Mouse (Mus musculus) hindlimb bud, embryonic 11.5 days (tissue): ENCODE results near the gene Hes3.

Experiments used
- DNase-seq: peaks from one replicate; pipeline ENCODE4 v3.0.0-alpha.2; 2012; ENCODE audit warnings: low read depth, low spot score; ENCODE audit errors: extremely low spot score

Gene Hes3

DNA sequence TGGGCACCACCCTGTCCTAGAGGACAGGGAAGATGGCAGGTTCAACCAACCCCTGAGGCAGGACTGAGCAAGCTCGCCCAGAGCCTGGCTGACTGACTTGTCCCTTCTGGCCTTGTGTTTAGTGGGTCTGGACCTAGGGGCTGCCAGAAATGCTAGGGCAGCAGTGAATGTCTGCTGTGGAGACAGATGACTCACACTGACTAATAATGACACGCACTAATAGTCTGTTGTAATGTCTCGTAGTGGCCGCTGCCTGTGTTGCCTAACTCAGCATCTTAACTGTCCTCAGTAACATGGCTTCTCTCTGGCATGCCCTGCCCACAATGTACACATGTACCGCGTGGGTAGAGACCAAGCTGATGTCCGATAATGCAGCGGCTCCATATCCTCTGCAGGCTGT lies 31.0 kb downstream of the Hes3 start:
- no peak for DNase-seq

DNA sequence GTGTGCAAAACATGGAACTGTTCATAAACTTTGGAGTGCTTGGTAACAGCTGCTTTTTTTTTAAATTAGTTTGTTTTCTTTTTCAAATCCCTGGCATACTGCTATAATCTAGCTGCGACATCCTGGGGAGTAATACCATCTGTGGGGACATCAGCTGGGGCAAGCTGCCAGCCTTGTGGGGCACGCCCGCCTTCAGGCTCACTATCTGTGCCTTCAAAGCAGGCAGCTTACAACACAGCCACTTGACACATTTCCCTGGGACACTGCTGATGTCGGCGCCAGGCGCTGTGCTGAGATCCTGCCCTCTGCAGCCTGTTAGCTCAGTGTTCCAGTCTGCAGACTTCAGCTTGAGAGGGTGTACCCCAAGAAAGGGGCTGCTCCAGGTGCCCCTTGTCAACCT lies 34.4 kb downstream of the Hes3 start:
- DNase-seq, result no peak

DNA sequence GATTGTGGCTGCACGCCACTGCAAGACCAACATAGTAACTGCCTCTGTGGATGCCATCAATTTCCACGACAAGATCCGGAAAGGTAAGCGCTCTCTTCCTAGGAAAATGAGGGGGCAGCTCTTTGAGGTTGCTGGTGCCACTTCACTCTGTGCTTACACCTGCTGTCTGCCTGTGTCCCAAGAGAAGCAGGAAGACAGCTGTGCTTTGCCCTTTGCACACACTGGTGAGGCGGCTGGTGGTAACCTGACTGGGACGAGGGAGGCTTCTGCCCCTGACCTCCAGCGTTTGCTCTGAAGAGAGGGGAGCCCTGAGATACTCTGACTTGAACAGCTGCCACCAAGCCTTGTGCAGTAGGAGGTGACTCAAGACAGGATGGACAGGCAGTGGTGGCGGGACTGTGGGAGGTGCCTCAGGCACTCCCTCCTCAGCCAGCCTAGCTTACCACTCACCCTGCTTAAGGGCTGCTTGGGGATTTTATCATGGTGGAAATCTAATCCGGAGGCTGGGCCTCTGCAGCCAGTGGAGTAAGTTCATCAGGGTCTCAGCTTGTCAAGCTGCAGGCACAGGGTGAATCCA lies 38.2 kb downstream of the Hes3 start:
- DNase-seq, result no peak

DNA sequence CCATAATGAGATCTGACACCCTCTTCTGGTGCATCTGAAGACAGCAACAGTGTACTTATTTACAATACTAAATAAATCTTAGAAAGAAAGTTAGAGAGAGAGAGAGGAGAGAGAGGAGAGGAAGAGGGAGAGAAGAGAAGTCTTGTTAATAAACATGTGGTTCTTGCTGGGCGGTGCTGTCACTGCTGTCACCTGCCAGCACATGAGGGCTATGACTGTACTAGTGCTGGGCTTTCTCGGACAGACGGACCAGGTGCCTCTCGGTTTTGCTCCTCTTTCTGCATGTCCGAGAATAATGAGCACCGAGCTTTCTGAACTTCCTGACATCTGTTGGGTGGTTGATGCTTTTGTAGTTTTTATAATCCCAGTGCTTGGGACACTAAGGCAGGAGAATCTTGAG lies 40.8 kb downstream of the Hes3 start:
- DNase-seq, result no peak

DNA sequence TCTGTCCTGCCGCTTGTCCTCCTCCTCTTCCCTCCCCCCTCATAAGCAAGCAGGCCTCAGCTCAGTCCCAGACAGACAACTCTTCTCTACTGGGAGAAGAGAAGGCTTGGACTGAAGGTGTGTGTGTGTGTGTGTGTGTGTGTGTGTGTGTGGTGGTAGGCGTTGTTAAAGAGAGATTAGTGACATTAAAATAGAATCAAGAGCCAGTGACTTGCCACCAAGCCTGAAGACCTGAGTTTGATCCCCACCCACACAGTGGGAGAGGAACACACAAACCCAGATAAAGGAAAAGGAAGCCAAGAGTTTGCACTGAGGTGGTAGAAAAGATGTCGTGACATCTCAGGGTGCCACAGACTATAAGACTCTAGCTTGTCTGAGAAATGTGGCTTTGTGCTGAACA lies 44.3 kb downstream of the Hes3 start:
- no peak for DNase-seq

DNA sequence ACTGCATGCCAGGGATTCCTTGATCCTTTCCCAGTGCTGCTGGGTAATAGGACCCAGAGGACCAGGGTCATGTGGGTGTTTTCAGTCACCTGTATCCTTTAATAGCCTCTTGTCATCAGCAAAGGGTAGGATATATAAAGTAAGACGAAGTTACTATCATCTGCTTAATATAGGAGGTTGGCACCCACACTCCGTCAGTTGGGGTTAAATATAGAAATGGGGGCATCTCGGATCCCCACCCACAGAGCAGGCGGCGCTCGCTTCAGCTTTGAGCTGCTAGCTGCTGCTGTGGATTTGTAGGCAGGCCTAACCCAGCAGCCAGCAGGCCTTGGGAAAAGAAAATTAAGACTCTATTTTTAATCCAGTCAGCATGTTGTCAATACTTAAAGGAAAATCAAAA lies 45.5 kb downstream of the Hes3 start:
- no peak for DNase-seq

DNA sequence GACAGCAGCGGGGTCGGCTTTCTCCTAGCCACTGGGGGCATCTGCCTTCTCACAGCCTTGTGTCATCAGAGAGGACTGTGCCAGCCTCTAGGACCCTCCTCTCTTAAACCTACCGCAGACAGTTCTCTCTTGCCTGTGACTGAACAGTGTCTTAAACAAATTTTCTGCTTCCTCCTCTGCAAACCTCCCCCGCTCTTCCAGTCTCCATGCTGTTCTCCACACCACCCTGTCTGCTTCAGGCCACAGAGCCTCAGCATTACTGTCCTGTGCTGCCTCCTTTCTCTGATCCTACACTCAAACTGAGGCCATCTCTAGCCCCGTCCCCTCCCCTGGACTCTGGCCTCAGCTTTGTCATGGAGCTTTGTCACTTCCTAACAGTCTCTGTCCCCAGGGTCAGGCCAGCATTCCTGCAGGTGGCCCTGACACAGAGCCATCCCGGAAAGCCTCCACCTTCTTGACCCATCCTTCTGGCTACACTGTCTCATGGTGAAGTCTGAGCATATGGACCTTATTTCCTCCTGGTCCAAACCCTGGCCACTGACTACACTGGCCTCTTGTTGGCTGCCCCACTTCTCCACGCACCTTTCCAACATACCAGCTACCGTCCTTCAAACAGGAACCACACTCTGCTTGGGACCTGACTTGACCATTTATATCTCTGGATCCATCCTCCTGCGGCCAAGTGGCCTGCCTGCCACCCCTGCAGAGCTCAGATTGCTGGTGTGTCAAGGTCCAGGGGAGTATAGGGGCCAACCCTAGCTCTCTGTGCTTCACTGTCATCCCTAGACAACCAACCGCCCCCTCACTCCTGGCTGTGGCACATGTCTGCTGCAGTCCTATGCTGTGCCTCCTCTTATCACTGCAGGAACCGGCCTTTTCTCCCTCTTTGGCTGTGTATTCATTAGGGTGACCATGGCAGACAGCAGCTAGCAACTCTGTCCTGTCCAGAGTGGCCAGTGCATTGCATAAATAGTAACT lies 46.6 kb downstream of the Hes3 start:
- no peak for DNase-seq

DNA sequence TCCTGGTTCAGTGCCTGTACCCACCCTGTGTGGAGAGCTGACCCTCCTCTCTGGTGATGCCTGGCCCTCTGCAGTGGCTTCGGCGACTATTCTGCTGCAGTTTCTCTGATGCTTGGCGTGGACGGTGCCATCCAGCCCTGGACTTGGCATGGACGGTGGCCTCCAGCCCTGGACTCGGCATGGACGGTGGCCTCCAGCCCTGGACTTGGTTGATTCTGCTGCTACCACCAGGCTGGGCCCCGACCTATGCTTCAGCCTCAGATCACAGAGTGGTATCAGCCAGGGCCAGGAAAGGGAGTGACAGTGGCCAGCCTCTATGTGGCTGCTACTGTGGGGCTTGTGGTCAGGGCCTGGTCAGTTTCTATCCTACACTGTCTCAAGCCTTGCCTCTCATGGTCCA lies 47.5 kb downstream of the Hes3 start:
- DNase-seq, result no peak

DNA sequence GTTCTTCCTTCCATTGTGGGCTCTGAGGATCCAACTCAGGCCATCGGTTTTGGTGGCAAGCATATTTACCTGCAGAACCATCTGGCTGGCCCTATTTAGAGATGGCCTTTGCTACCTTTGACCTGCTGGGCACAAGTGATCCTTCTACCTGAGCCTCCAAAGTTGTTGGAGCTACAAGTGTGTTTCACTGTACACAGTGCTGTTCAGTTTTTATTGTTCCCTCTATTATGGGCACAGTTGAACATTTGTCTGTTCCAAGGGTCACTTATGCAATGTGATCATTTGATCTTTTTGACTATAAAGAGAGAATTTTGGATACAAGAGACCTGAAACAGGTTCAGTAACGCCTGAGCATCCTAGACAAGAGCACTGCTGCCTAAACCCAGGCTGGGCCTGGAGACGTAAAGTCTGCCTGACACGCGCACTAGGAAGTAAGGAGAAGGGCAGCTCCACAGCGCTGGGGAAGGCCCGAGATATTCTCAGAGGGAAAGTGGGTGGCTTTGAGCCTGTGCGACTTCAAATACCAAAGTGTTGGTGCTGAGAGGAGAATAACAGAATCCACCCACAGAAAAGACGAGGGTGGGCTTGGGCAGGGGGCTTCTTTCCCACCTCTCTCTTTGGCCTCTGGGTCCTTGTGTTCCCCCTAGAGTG lies 48.1 kb downstream of the Hes3 start:
- no peak for DNase-seq

DNA sequence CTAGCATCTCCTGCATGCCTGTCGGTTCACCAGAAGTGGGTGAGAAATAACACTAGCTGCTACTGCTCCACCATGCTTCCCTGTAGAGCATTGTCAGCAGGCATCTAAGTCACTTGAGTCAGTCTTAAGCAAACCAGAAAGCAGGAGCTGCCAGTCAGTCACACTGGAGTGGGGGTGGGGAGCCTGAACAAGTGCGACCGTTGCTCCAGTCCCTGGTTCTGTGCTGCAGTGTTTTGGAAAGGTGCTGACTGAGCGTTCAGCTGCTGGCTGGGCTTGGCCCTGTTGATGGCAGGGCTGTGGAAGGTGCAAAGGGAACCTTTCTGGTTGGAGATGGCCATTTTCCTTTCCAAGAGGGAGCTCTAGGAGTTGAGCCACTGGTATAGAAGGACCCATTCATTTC lies 51.5 kb downstream of the Hes3 start:
- no peak for DNase-seq
